Mouse (Mus musculus) limb, embryonic 12.5 days (tissue): ENCODE measurements around the gene Arhgef26. TPM values are rescaled to one million over a fixed set of nuclear protein-coding genes. Genes with fewer than 3 reads are reported as not detected.

Experiments
- ATAC-seq: fragments of 200-750 bp; cut with Nextera tagmentation; 2 replicates; pipeline ENCODE4 v1.8.0; 2017; ENCODE audit warnings: low read depth, moderate TSS enrichment; ENCODE audit not compliant: insufficient number of reproducible peaks, insufficient read depth, low FRiP score, low TSS enrichment
- H3K27ac ChIP-seq: fragments of 300-500 bp; sonication (generic); 2 replicates; pipeline ENCODE4 v1.5.1; 2016; ENCODE audit warnings: mild to moderate bottlenecking, moderate library complexity
- H3K27me3 ChIP-seq: fragments of 300-500 bp; sonication (generic); 2 replicates; pipeline ENCODE4 v1.6.1; 2016; ENCODE audit warnings: mild to moderate bottlenecking, moderate library complexity
- H3K36me3 ChIP-seq: fragments of 300-500 bp; sonication (generic); 2 replicates; pipeline ENCODE4 v1.6.1; 2016; ENCODE audit warnings: mild to moderate bottlenecking, moderate library complexity
- H3K4me1 ChIP-seq: fragments of 300-500 bp; sonication (generic); replicated peaks from 2 replicates; pipeline ENCODE4 v1.6.1; 2016
- H3K4me2 ChIP-seq: fragments of 300-500 bp; sonication (generic); 2 replicates; pipeline ENCODE4 v1.6.1; 2016; ENCODE audit warnings: mild to moderate bottlenecking, moderate library complexity
- H3K4me3 ChIP-seq: fragments of 300-500 bp; sonication (generic); replicated peaks from 2 replicates; pipeline ENCODE4 v1.5.1; 2016; ENCODE audit warnings: mild to moderate bottlenecking
- H3K9ac ChIP-seq: fragments of 300-500 bp; sonication (generic); replicated peaks from 2 replicates; pipeline ENCODE4 v1.6.1; 2016; ENCODE audit warnings: mild to moderate bottlenecking, moderate library complexity
- H3K9me3 ChIP-seq: fragments of 300-500 bp; sonication (generic); 2 replicates; pipeline ENCODE4 v1.6.1; 2016; ENCODE audit warnings: mild to moderate bottlenecking, moderate library complexity
- WGBS: fragments of 180-500 bp; shearing (Covaris S2); methylation state at CpG from one replicate; pipeline ENCODE4 v1.1.7; 2016; 5-methylcytosine and 5-hydroxymethylcytosine counted together
- polyA plus RNA-seq: library from polyadenylated mRNA; unstranded; fragments of >200 nt; fragmentation: Nextera tagmentation; extraction: Ambion mirVana; gene quantifications from 2 replicates; pipeline ENCODE4 v1.2.1, GENCODE M21; 2016

Gene Arhgef26
- polyA plus RNA-seq, 1 experiment from 2014 or later: 7.0 TPM

DNA sequence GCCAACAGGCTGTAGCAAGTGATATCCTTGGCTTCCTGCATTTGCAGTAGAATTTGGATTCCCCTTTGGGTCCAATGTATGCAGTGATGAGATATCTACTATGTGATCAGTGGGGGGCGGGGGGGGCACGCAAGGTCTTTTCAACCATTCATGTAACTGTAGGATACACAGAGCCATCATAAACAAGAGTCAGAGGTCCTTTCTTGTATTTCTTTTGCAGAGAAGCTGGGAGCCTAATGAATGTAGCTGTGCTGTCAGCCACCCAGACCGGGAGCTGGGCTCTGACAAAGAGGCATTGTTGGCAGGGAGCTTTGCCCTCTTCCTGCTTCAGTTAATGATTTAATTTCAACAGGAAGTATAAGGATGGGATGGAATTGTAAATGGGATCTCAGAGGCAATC, 116.0 kb downstream of the Arhgef26 start:
- Histone ChIP-seq H3K27me3 (no peaks in the 10 kb centered on the region), H3K9me3 (no peaks in the 10 kb centered on the region), H3K9ac (no peak overlapping the region), H3K4me2 (no peak overlapping the region), H3K27ac (0 out of 2 replicates have a peak overlapping the region, but pooled peaks have one; percentile 13), H3K36me3 (no peaks in the 10 kb centered on the region), H3K4me3 (no peak overlapping the region), H3K4me1 (0 out of 2 replicates have a peak, but pooled peaks cover 4% of the 10 kb centered on the region)
- 72% methylated on average over 3 of the region's 3 CpGs for WGBS
- ATAC-seq: no peak

DNA sequence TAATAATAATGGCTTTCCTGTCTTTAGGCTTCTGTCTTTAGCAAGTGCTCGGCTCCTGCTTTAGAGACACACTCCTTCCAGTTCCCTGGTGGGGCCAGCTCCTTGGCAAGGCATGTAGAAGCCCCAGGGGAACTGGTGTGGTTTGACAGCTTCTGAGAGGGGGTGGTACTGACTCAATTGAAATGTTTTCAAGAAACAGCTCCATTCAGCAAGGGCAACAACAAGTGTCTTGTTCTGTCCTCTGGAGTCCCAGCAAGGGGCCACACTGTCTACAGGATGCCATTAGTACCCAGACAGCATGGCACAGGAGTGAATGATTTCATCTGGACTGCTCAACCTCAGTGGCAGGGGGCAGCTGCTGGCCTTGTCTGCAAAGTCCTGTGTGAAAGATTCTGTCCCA, 117.7 kb downstream of the Arhgef26 start:
- Histone ChIP-seq H3K36me3 (peaks cover 10% of the 10 kb centered on the region), H3K4me2 (no peak overlapping the region), H3K4me1 (0 out of 2 replicates have a peak, but pooled peaks cover 4% of the 10 kb centered on the region), H3K27ac (no peak overlapping the region), H3K27me3 (no peaks in the 10 kb centered on the region), H3K9ac (no peak overlapping the region), H3K9me3 (no peaks in the 10 kb centered on the region), H3K4me3 (no peak overlapping the region)
- ATAC-seq: no peak
- WGBS: 52% methylated on average over 1 of the region's 1 CpGs

DNA sequence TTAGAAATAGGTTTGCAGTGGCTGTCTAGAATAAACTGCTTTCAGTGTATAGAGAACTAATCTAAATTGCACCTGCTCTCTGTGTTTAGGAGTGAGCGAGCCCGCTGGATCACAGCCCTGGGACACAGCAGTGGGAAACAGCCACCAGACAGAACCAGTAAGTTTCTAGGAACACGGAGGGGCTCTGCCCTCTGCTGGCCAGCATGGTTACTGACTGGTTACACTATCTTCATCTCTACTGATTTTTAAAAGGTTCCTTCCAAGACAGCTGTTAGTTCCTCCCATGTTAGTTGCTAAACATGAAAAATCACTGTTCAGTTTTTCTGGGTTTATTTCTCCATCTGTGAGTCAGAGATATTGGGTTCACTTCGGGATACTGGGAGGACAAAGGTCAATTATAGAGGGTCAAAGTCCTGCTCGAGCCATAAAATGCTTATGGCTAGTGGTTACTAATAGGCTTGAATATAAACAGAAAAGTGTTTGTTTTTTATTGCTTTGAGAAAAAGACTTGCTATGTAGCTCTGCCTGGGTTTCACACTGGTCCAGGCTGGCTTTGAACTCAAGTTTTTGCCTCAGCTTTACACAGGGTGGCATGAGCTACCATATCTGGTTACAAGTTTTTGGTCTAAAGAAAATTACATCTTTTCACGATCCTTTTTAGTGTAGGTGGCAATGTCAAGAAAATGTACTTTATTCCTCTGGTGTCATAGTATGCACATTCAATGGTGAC, 120.3 kb downstream of the Arhgef26 start:
- 36% methylated on average over 6 of the region's 6 CpGs for WGBS
- Histone ChIP-seq H3K27me3 (no peaks in the 10 kb centered on the region), H3K36me3 (peaks cover 32% of the 10 kb centered on the region), H3K27ac (no peak overlapping the region), H3K4me1 (0 out of 2 replicates have a peak, but pooled peaks cover 4% of the 10 kb centered on the region), H3K4me2 (no peak overlapping the region), H3K4me3 (no peak overlapping the region), H3K9ac (no peak overlapping the region), H3K9me3 (no peaks in the 10 kb centered on the region)
- ATAC-seq: 0 out of 2 replicates have a peak, but pooled peaks have one; percentile 67

DNA sequence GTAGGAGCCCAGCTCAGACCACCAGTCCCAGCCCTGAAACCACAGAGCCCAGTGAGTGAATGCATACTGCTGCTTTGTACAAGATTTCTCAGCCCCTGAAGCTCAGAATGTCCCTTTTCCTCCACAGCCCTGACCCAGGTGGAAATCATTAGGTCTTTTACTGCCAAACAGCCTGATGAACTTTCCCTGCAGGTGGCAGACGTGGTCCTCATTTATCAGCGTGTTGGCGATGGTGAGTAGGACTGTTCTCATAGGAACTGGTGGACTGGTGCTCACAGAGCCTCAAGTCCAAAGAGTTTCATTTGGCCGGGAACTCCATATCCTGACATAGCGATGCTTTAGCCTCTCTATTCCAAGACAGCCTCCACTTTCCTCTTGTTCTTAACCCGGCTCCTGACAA, 121.3 kb downstream of the Arhgef26 start:
- ATAC-seq: no peak
- Histone ChIP-seq H3K27me3 (no peaks in the 10 kb centered on the region), H3K27ac (0 out of 2 replicates have a peak overlapping the region, but pooled peaks have one; percentile 5), H3K9ac (no peak overlapping the region), H3K4me1 (no peaks in the 10 kb centered on the region), H3K4me2 (no peak overlapping the region), H3K4me3 (no peak overlapping the region), H3K36me3 (peaks cover 43% of the 10 kb centered on the region), H3K9me3 (no peaks in the 10 kb centered on the region)
- 49% methylated on average over 6 of the region's 6 CpGs for WGBS

DNA sequence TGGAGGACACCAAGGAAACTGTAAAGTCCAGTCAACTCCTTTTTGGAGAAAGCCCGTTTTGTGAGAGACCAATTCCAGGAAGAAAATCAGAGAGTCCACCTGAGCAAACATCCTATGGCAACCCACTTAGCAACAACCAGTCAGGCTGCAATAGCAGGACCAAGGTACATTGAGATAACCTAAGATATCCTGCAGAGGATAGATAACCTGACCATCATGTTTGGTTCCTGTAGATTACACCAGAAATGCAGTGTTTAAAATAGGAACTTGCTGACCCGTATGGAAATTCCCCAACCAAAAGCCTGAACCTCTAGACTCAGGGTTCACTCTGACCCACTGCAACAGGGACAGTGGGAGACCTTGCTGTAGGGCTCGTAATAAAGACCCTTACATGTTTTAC, 126.1 kb downstream of the Arhgef26 start:
- 93% methylated on average over 3 of the region's 3 CpGs for WGBS
- Histone ChIP-seq H3K36me3 (peaks cover 82% of the 10 kb centered on the region), H3K27me3 (no peaks in the 10 kb centered on the region)

DNA sequence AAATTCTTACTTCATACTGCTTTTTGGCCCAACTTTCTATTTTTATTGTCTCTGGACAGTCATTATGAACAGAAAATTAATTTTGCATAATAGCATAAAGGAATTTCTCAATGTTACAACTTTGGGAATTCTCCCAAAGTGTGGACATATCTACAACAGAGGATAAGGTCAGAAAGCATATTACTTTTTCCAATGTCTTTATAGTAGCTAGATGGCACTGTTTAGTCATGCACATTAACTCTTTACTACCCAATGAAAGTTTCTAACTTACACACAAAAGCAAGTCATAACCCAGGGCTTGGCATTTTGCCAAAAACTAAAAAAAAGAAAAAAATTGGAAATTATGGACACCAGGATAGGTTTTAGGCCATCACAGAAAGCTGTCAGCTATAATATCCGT, 132.0 kb downstream of the Arhgef26 start:
- Histone ChIP-seq H3K4me3 (no peak overlapping the region), H3K9ac (no peak overlapping the region), H3K4me2 (no peak overlapping the region), H3K27ac (no peak overlapping the region), H3K36me3 (peaks cover 82% of the 10 kb centered on the region), H3K27me3 (no peaks in the 10 kb centered on the region), H3K4me1 (no peaks in the 10 kb centered on the region), H3K9me3 (no peaks in the 10 kb centered on the region)
- 98% methylated on average over 1 of the region's 1 CpGs for WGBS
- no peak for ATAC-seq

More for the DNA sequence above, 126.1 kb downstream of the Arhgef26 start:
- H3K4me3 ChIP-seq: no peak overlapping the region
- no peaks in the 10 kb centered on the region for H3K4me1 ChIP-seq
- no peak overlapping the region for H3K9ac ChIP-seq
- no peaks in the 10 kb centered on the region for H3K9me3 ChIP-seq
- no peak overlapping the region for H3K27ac ChIP-seq
- ATAC-seq: no peak
- no peak overlapping the region for H3K4me2 ChIP-seq

DNA sequence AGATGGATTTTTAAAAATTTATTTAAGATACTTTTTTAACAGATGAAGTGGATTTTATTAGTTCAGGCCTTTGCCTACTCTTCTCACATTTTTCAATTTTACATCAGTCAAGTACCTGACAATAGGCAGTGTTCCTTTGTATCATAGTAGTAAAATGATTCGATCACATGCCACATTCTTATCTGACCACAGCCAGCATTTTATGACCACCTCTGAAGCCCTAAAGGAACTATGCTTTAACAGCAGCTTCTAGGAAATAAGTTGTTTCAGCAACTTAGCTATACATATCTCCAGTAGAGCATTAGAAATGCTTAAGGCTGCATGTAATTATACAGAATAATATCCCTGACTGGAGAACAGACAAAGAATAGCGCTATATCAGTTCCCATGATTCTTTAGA, 146.2 kb downstream of the Arhgef26 start:
- WGBS: 95% methylated on average over 2 of the region's 2 CpGs
- no peak for ATAC-seq
- Histone ChIP-seq H3K36me3 (peaks cover 62% of the 10 kb centered on the region), H3K27me3 (no peaks in the 10 kb centered on the region), H3K4me3 (no peak overlapping the region), H3K9me3 (no peaks in the 10 kb centered on the region), H3K9ac (no peak overlapping the region), H3K4me2 (no peak overlapping the region), H3K4me1 (no peaks in the 10 kb centered on the region), H3K27ac (no peak overlapping the region)

DNA sequence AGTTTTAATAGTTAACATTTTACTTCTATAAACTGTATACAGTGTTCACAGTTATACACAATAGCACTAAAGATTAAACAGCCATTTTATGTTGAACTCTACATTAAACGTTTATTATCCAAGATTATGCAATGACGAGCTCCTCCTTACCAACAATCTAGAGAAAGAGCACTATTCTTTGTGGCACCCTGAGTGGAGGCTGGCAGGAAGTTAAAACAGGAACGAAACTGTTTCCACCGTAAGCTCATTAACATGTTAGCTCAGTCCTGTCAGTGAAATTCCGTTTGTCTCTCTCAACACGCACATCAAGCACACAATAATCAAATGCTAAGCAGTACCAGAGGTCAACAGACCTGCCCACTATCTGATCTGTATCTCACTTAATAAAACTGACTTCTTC, 154.4 kb downstream of the Arhgef26 start:
- Histone ChIP-seq H3K9me3 (no peaks in the 10 kb centered on the region), H3K36me3 (peaks cover 72% of the 10 kb centered on the region), H3K4me2 (no peak overlapping the region), H3K9ac (no peak overlapping the region), H3K4me1 (no peaks in the 10 kb centered on the region), H3K27me3 (no peaks in the 10 kb centered on the region), H3K27ac (no peak overlapping the region), H3K4me3 (no peak overlapping the region)
- ATAC-seq: no peak
- 91% methylated on average over 6 of the region's 6 CpGs for WGBS

DNA sequence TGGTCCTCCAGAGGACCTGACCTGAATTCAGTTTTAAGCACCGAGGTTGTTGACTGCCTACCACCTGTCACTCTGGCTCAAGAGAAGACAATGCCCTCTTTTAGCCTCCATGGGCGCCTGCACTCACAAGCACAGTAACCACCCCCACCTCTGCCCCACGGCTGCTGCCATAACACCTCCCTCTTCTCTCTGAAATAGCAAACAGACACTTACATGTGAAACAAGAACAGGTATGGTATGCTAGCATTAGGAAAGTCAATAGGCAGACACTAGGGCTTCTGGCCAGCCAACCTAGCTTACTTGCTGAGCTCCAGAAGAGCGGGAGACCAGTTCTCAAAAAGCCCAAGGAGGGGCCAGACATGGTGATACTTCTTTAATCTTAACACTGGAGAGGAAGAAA, 161.2 kb downstream of the Arhgef26 start:
- Histone ChIP-seq H3K4me3 (no peak overlapping the region), H3K36me3 (peaks cover 60% of the 10 kb centered on the region), H3K27ac (no peak overlapping the region), H3K4me1 (no peaks in the 10 kb centered on the region), H3K9ac (no peak overlapping the region), H3K27me3 (no peaks in the 10 kb centered on the region), H3K9me3 (no peaks in the 10 kb centered on the region), H3K4me2 (no peak overlapping the region)
- no peak for ATAC-seq
- 83% methylated on average over 4 of the region's 4 CpGs for WGBS

DNA sequence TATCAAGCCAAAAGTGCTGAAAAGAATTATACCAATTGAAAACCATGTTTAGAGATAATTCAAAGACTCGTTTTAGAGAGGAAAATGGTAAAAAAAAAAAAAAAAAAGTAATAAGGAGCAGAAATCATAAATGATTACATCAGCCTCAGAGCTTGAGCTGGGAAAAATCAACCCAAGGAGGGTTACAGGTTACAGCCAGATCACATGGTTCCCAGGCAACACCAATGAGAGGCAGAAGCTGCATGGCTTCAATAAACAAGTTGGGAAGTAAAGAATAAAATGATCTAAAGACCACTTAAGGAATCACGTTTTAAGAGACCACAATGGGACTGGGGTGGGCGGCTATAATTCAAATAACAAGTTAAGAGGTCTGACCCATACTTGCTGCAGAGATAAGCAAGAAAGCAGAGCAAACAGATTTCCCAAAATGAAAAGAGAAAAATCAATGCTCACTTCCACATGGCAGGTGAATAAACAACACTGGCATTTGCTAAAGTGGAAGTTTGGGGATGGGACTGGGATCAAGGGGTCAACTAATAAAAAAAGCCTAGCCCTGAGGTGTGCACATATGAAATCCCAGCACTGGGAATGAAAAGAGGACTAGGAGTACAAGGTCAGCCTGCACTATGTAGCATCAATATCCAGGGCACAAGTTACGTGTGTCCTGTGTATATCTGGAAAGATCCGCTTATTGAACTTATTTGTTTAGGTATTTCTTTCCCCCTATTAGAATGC, 167.2 kb downstream of the Arhgef26 start:
- H3K27ac ChIP-seq: no peak overlapping the region
- H3K4me3 ChIP-seq: peak overlapping the region; percentile 91
- H3K9ac ChIP-seq: peak overlapping the region; percentile 50; the same call in 1 of the 2 replicates
- H3K4me1 ChIP-seq: peaks cover 12% of the 10 kb centered on the region
- 79% methylated on average over 5 of the region's 5 CpGs for WGBS
- 0 out of 2 replicates have a peak, but pooled peaks cover 5% of the 10 kb centered on the region for H3K27me3 ChIP-seq
- peaks cover 18% of the 10 kb centered on the region for H3K36me3 ChIP-seq
- ATAC-seq: no peak
- H3K9me3 ChIP-seq: no peaks in the 10 kb centered on the region
- H3K4me2 ChIP-seq: peak overlapping the region; percentile 76

DNA sequence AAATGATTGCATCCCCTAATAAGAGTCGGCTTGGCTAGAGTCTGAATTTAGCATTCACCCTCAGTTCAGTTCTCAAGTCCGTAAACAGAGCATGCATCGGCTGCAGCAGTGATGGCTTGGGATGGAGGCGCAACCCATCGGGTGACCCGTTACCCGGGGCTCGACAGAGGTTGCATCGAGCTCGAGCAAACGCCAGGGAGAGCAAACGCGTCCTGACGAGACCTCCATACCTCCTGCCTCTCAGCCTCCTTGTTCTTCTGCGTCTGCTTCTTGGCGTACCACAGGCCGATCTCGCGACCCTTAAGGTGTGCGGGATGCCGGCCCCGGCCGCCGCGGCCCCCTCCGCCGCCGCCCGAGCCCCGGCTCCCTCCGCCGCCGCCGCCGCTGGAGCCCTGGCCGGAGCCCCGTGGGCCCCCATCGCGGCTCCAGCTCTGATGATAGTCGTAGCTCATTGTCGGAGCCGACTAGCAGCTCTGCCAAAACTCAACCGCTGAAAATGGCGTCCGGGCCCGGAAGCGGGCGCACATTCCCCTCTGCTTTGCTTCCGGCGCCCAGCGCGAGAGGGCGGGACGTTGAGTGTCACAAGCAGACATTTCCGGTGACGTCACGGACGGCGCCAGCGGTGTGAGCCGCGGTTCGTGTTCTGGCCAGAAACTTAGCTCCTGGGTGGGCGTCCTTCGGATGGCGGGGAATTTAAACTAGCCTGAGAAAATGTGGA, 168.5 kb downstream of the Arhgef26 start, which contains the start of gene Dhx36:
Gene Dhx36, minus strand, starts transcription at position 517 of the 718 bp plus-strand sequence.
- Histone ChIP-seq H3K4me3 (peak within 1 kb of the TSS; percentile 91), H3K27ac (peak within 1 kb of the TSS; percentile 95), H3K4me2 (peak within 1 kb of the TSS; percentile 76), H3K36me3 (0 out of 2 replicates have a peak, but pooled peaks cover 5% of the 10 kb centered on the region), H3K9me3 (no peaks in the 10 kb centered on the region), H3K9ac (peak within 1 kb of the TSS; percentile 91), H3K27me3 (0 out of 2 replicates have a peak, but pooled peaks cover 5% of the 10 kb centered on the region), H3K4me1 (peaks cover 12% of the 10 kb centered on the region)
- WGBS: under 1% methylated on average over 66 of the region's 66 CpGs
- peak; percentile 98 for ATAC-seq
